ENCODE assay signal across 8 mouse cellular contexts in genomic region chr17:83954291-83955057, GRCm38 (mm10).
DNase-seq lines count a peak whose midpoint lies in the region; ATAC-seq and TF ChIP-seq lines count a peak whose summit lies in the region.

No protein-coding gene starts in this region.

- no peaks in the 10 kb centered on the region for H3K9me3 ChIP-seq in ES-E14 (ENCODE audit: control insufficient read depth, insufficient read depth, low read depth, low read length)
- H3K9me3 ChIP-seq in hindbrain, embryonic 15.5 days: no peaks in the 10 kb centered on the region
- no peaks in the 10 kb centered on the region for H3K9me3 ChIP-seq in stomach, embryonic 14.5 days (ENCODE audit: control insufficient read depth, low read depth, low read length)

- no peaks in the 10 kb centered on the region for H3K36me3 ChIP-seq in ES-E14 (ENCODE audit: control insufficient read depth, insufficient read depth, low read length, poor library complexity, severe bottlenecking)
- no peaks in the 10 kb centered on the region for H3K36me3 ChIP-seq in hindbrain, embryonic 15.5 days
- H3K36me3 ChIP-seq in stomach, embryonic 14.5 days (ENCODE audit: control insufficient read depth, insufficient read depth, low read length): no peaks in the 10 kb centered on the region

- H3K9ac ChIP-seq in ES-E14 (ENCODE audit: insufficient read depth, low read depth, low read length, poor library complexity, severe bottlenecking): peak overlapping the region; percentile 8; the same call in 1 of the 2 replicates
- no peak overlapping the region for H3K9ac ChIP-seq in hindbrain, embryonic 15.5 days
- no peak overlapping the region; the same call in 1 of the 2 replicates for H3K9ac ChIP-seq in stomach, embryonic 14.5 days (replicated peaks; ENCODE audit: low read depth, low read length)

- H3K4me3 ChIP-seq in ES-E14 (ENCODE audit: insufficient read depth in 1 of 2, low read depth in 1 of 2, low read length in 2 of 2, poor library complexity in 1 of 2, severe bottlenecking in 1 of 2): no peak overlapping the region; a peak in 1 of 4 replicates
- H3K4me3 ChIP-seq in hindbrain, embryonic 15.5 days: no peak overlapping the region
- H3K4me3 ChIP-seq in stomach, embryonic 14.5 days (ENCODE audit: low read depth, low read length): no peak overlapping the region

- peak overlapping the region; percentile 69 for H3K27ac ChIP-seq in ES-E14 (ENCODE audit: insufficient read depth, low read depth, low read length, poor library complexity, severe bottlenecking)
- peak overlapping the region; percentile 69 for H3K27ac ChIP-seq in hindbrain, embryonic 15.5 days (replicated peaks)
- peak overlapping the region; percentile 96 for H3K27ac ChIP-seq in stomach, embryonic 14.5 days (ENCODE audit: low read length)

- in situ Hi-C loops in ES-E14 (cut with MboI; ENCODE audit: low sequenced_read_pairs in 2 of 2, unreplicated experiment in 2 of 2): loop anchor here in 1 of 2 experiments (25.0 kb wide), 1 partner anchor 433 kb away; no protein-coding TSS in a partner anchor

- H3K4me1 ChIP-seq in ES-E14 (ENCODE audit: control insufficient read depth in 2 of 2, insufficient read depth in 2 of 2, low read length in 2 of 2, poor library complexity in 1 of 2): peaks cover 12 to 56% of the 10 kb centered on the region in 2 experiments
- H3K4me1 ChIP-seq in hindbrain, embryonic 15.5 days (replicated peaks): peaks cover 43% of the 10 kb centered on the region
- H3K4me1 ChIP-seq in stomach, embryonic 14.5 days (ENCODE audit: control insufficient read depth, insufficient read depth, low read length): peaks cover 69% of the 10 kb centered on the region

- peak; percentile 67 for ATAC-seq in hindbrain, embryonic 15.5 days (ENCODE audit: low FRiP score, low read depth)
- peak; percentile 32 for ATAC-seq in megakaryocyte progenitor cell, adult 5-6 weeks (replicated peaks; ENCODE audit: poor library complexity)
- peak; percentile 12; the same call in 1 of the 2 replicates for ATAC-seq in stomach, embryonic 14.5 days (ENCODE audit: insufficient number of reproducible peaks, insufficient read depth, low FRiP score, low read depth)

- 8% methylated on average over 16 of the region's 16 CpGs for WGBS in hindbrain, embryonic 15.5 days
- 16% methylated on average over 16 of the region's 16 CpGs for WGBS in stomach, embryonic 14.5 days

- no peaks in the 10 kb centered on the region for H3K27me3 ChIP-seq in hindbrain, embryonic 15.5 days
- H3K27me3 ChIP-seq in stomach, embryonic 14.5 days (ENCODE audit: control insufficient read depth, insufficient read depth, low read length): no peaks in the 10 kb centered on the region

- no peak overlapping the region for H3K4me2 ChIP-seq in hindbrain, embryonic 15.5 days
- H3K4me2 ChIP-seq in stomach, embryonic 14.5 days (replicated peaks; ENCODE audit: low read depth, low read length): no peak overlapping the region

- DNase-seq in ES-E14 (ENCODE audit: low read depth, low spot score): no peak
- DNase-seq in embryo, embryonic 10 days (ENCODE audit: low spot score): peak; percentile 84
- DNase-seq in gastrocnemius, postnatal 10 days: peak; percentile 61
- peak; percentile 43 to 67 for DNase-seq in left cerebral cortex, adult 8-10 months (ENCODE audit: low spot score in 2 of 2)
- DNase-seq in MN1 (ENCODE audit: low spot score): no peak

TF ChIP-seq in ES-E14, 5 proteins besides CTCF, POLR2A, EP300 and RAD21:
- no peak for TF ChIP-seq HCFC1 (IDR thresholded peaks at IDR 0.05; ENCODE audit: borderline replicate concordance, insufficient read depth, low read length)
- no peak for TF ChIP-seq CHD2 (IDR thresholded peaks at IDR 0.05; ENCODE audit: low read depth, low read length)
- peak; percentile 83 for TF ChIP-seq ZNF384 (IDR thresholded peaks at IDR 0.05; ENCODE audit: low read depth, low read length)
- TF ChIP-seq ZC3H11A (IDR thresholded peaks at IDR 0.05; ENCODE audit: borderline replicate concordance, low read depth, low read length): no peak

Comparison
In these comparisons a context has a peak if more than half of its experiments do, and no peak if none do; other contexts are left out.
1. DNase-seq: peak in embryo, embryonic 10 days (single experiment), gastrocnemius, postnatal 10 days (single experiment) and left cerebral cortex, adult 8-10 months (2 of 2); none in ES-E14 (single experiment) and MN1 (single experiment).
2. ATAC-seq: peak in every context shown above with its lines; median percentile 67 in hindbrain, embryonic 15.5 days; 32 in megakaryocyte progenitor cell, adult 5-6 weeks; 12 in stomach, embryonic 14.5 days.
3. Peak in every context shown above with its lines, with median percentiles within 50 percentile points of each other: H3K27ac ChIP-seq.